Comparison of ENCODE assay signal across 8 mouse cellular contexts in genomic region chr11:32235646-32236045, GRCm38 (mm10). TPM values are rescaled to one million over a fixed set of nuclear protein-coding genes. Genes with fewer than 3 reads are reported as not detected.
DNase-seq lines count a peak whose midpoint lies in the region; ATAC-seq and TF ChIP-seq lines count a peak whose summit lies in the region.

No protein-coding gene starts in this region.

- H3K27ac ChIP-seq in kidney, postnatal 0 days: no peak overlapping the region
- peak overlapping the region; percentile 54 for H3K27ac ChIP-seq in lung, embryonic 15.5 days

- ATAC-seq in kidney, postnatal 0 days (replicated peaks; ENCODE audit: low FRiP score, low read depth): no peak
- ATAC-seq in lung, embryonic 15.5 days (ENCODE audit: borderline replicate concordance, extremely low read depth, low FRiP score, low TSS enrichment): peak; percentile 71; the same call in 1 of the 2 replicates
- ATAC-seq in erythroid progenitor cell, adult 5-6 weeks (replicated peaks; ENCODE audit: low FRiP score, poor library complexity, severe bottlenecking): no peak

- no peak overlapping the region for H3K9ac ChIP-seq in kidney, postnatal 0 days (ENCODE audit: low read depth, low read length)
- H3K9ac ChIP-seq in lung, embryonic 15.5 days: no peak overlapping the region

- H3K36me3 ChIP-seq in kidney, postnatal 0 days (ENCODE audit: insufficient read depth, low read length): peaks cover 52% of the 10 kb centered on the region
- peaks cover 57% of the 10 kb centered on the region for H3K36me3 ChIP-seq in lung, embryonic 15.5 days

- H3K4me1 ChIP-seq in kidney, postnatal 0 days (replicated peaks; ENCODE audit: insufficient read depth, low read length): 0 out of 2 replicates have a peak, but pooled peaks cover 3% of the 10 kb centered on the region
- peaks cover 20% of the 10 kb centered on the region for H3K4me1 ChIP-seq in lung, embryonic 15.5 days

- no peaks in the 10 kb centered on the region for H3K9me3 ChIP-seq in kidney, postnatal 0 days (replicated peaks; ENCODE audit: low read length)
- H3K9me3 ChIP-seq in lung, embryonic 15.5 days: no peaks in the 10 kb centered on the region

- TF ChIP-seq CTCF in kidney, postnatal 0 days (IDR thresholded peaks at IDR 0.05; ENCODE audit: low read depth): no peak

- DNase-seq in left cerebral cortex, adult 18-20 months (ENCODE audit: low spot score in 2 of 2): peak; percentile 58 to 76
- no peak for DNase-seq in left cerebral cortex, adult 11 months (ENCODE audit: low spot score)
- peak; percentile 80 for DNase-seq in brain, embryonic 18.5 days (ENCODE audit: low read depth, low spot score)
- DNase-seq in gastrocnemius, postnatal 36 days: peak; percentile 60 to 77
- DNase-seq in kidney, postnatal 0 days (ENCODE audit: low spot score): peak; percentile 81
- DNase-seq in testis, postnatal 14 days (ENCODE audit: low spot score): peak; percentile 78

- H3K4me2 ChIP-seq in kidney, postnatal 0 days (ENCODE audit: low read length): no peak overlapping the region
- H3K4me2 ChIP-seq in lung, embryonic 15.5 days: no peak overlapping the region

- no peaks in the 10 kb centered on the region for H3K27me3 ChIP-seq in kidney, postnatal 0 days (ENCODE audit: insufficient read depth, low read length)
- no peaks in the 10 kb centered on the region for H3K27me3 ChIP-seq in lung, embryonic 15.5 days

- WGBS in kidney, postnatal 0 days: 45% methylated on average over 3 of the region's 3 CpGs
- 36% methylated on average over 3 of the region's 3 CpGs for WGBS in lung, embryonic 15.5 days

- intact Hi-C loops in gastrocnemius, postnatal 36 days (cut with DNase I): no loop called here

- no peak overlapping the region for H3K4me3 ChIP-seq in kidney, postnatal 0 days (replicated peaks; ENCODE audit: low read depth, low read length)
- H3K4me3 ChIP-seq in lung, embryonic 15.5 days: no peak overlapping the region

RNA-seq across cellular contexts. Expression of gene Mpg, which starts 9.3 kb away (rescaled TPM):
- 10 to 100 TPM; 18.2 to 21.3 TPM for total RNA-seq in left cerebral cortex, adult 18-20 months (2021)
- total RNA-seq in gastrocnemius, postnatal 36 days (2021): 1 to 10 TPM; 4.5 to 5.0 TPM
- polyA plus RNA-seq in kidney, postnatal 0 days (2015; fragmentation: Nextera tagmentation; extraction: Ambion mirVana): 31.6 and 33.0 TPM in 2 replicates
- polyA plus RNA-seq in lung, embryonic 15.5 days (2015; fragmentation: Nextera tagmentation; extraction: Ambion mirVana): 37.7 and 37.8 TPM in 2 replicates
- total RNA-seq in erythroid progenitor cell, adult 5-6 weeks (2015; ENCODE audit: low replicate concordance): 13.0 and 14.1 TPM in 2 replicates
- 18.7 and 23.9 TPM in 2 replicates for total RNA-seq in erythroid progenitor cell, adult 5-6 weeks (2017; ENCODE audit: low replicate concordance)

RNA-seq across cellular contexts. Expression of gene Rhbdf1, which starts 13.5 kb away (rescaled TPM):
- total RNA-seq in left cerebral cortex, adult 18-20 months (2021): 10 to 100 TPM; 11.1 to 14.2 TPM
- total RNA-seq in gastrocnemius, postnatal 36 days (2021): 10 to 100 TPM; 15.6 to 19.5 TPM
- polyA plus RNA-seq in kidney, postnatal 0 days (2015; fragmentation: Nextera tagmentation; extraction: Ambion mirVana): 49.3 and 55.0 TPM in 2 replicates
- 62.5 and 67.4 TPM in 2 replicates for polyA plus RNA-seq in lung, embryonic 15.5 days (2015; fragmentation: Nextera tagmentation; extraction: Ambion mirVana)
- not detected in 2 replicates for total RNA-seq in erythroid progenitor cell, adult 5-6 weeks (2015; ENCODE audit: low replicate concordance)
- total RNA-seq in erythroid progenitor cell, adult 5-6 weeks (2017; ENCODE audit: low replicate concordance): 2.3 and 5.0 TPM in 2 replicates

RNA-seq across cellular contexts. Expression of gene Snrnp25, which starts 30.4 kb away (rescaled TPM):
- total RNA-seq in left cerebral cortex, adult 18-20 months (2021): 10 to 100 TPM; 24.5 to 29.0 TPM
- 10 to 100 TPM in 1 of 2 experiments, 1 to 10 TPM in 1; 9.8 to 10.7 TPM for total RNA-seq in gastrocnemius, postnatal 36 days (2021)
- 49.5 and 49.6 TPM in 2 replicates for polyA plus RNA-seq in kidney, postnatal 0 days (2015; fragmentation: Nextera tagmentation; extraction: Ambion mirVana)
- polyA plus RNA-seq in lung, embryonic 15.5 days (2015; fragmentation: Nextera tagmentation; extraction: Ambion mirVana): 50.8 and 56.7 TPM in 2 replicates
- 52.3 and 53.7 TPM in 2 replicates for total RNA-seq in erythroid progenitor cell, adult 5-6 weeks (2015; ENCODE audit: low replicate concordance)
- 31.8 and 104 TPM in 2 replicates for total RNA-seq in erythroid progenitor cell, adult 5-6 weeks (2017; ENCODE audit: low replicate concordance)

RNA-seq across cellular contexts. Expression of gene Nprl3, which starts 31.9 kb away (rescaled TPM):
- total RNA-seq in left cerebral cortex, adult 18-20 months (2021): 10 to 100 TPM; 43.6 to 45.6 TPM
- 10 to 100 TPM; 20.2 to 26.1 TPM for total RNA-seq in gastrocnemius, postnatal 36 days (2021)
- polyA plus RNA-seq in kidney, postnatal 0 days (2015; fragmentation: Nextera tagmentation; extraction: Ambion mirVana): 36.9 and 44.2 TPM in 2 replicates
- polyA plus RNA-seq in lung, embryonic 15.5 days (2015; fragmentation: Nextera tagmentation; extraction: Ambion mirVana): 41.6 and 46.9 TPM in 2 replicates
- 75.9 and 106 TPM in 2 replicates for total RNA-seq in erythroid progenitor cell, adult 5-6 weeks (2015; ENCODE audit: low replicate concordance)
- 143 and 155 TPM in 2 replicates for total RNA-seq in erythroid progenitor cell, adult 5-6 weeks (2017; ENCODE audit: low replicate concordance)

RNA-seq across cellular contexts. Expression of gene Il9r, which starts 35.6 kb away (rescaled TPM):
- total RNA-seq in left cerebral cortex, adult 18-20 months (2021): not detected
- total RNA-seq in gastrocnemius, postnatal 36 days (2021): not detected
- polyA plus RNA-seq in kidney, postnatal 0 days (2015; fragmentation: Nextera tagmentation; extraction: Ambion mirVana): not detected in 2 replicates
- 0.10 and 0.45 TPM in 2 replicates for polyA plus RNA-seq in lung, embryonic 15.5 days (2015; fragmentation: Nextera tagmentation; extraction: Ambion mirVana)
- total RNA-seq in erythroid progenitor cell, adult 5-6 weeks (2015; ENCODE audit: low replicate concordance): not detected in 2 replicates
- total RNA-seq in erythroid progenitor cell, adult 5-6 weeks (2017; ENCODE audit: low replicate concordance): not detected in 2 replicates
